Mouse (Mus musculus): ENCODE measurements around the gene Pop5. TPM values are rescaled to one million over a fixed set of nuclear protein-coding genes. Genes with fewer than 3 reads are reported as not detected.

Pop5 gene
- polyA plus RNA-seq, 1 experiment from 2014 or later = 161 TPM

GRCm38 (mm10) chr5:115235323-115235771 is 289 bp upstream of the Pop5 start:
- peak overlapping the region; percentile 51 for H3K4me3 ChIP-seq (replicated peaks; ENCODE audit: low read depth, low read length)
- peak overlapping the region; percentile 92 for H3K4me2 ChIP-seq (ENCODE audit: low read length)
- DNase-seq (ENCODE audit: low spot score) (peak; percentile 72), ATAC-seq (replicated peaks; ENCODE audit: low FRiP score, low read depth) (peak; percentile 44; the same call in 1 of the 2 replicates)
- TF ChIP-seq CTCF (IDR thresholded peaks at IDR 0.05; ENCODE audit: low read depth) = peak; percentile 5; the same call in 1 of the 2 replicates
- H3K9me3 ChIP-seq (replicated peaks; ENCODE audit: low read length) = no peaks in the 10 kb centered on the region
- under 1% methylated on average over 45 of the region's 45 CpGs for WGBS
- H3K27me3 ChIP-seq (ENCODE audit: insufficient read depth, low read length) = no peaks in the 10 kb centered on the region
- H3K4me1 ChIP-seq (replicated peaks; ENCODE audit: insufficient read depth, low read length) = peaks cover 6% of the 10 kb centered on the region; the same call in 1 of the 2 replicates
- H3K36me3 ChIP-seq (ENCODE audit: insufficient read depth, low read length) = peaks cover 4% of the 10 kb centered on the region
- H3K27ac ChIP-seq = peak overlapping the region; percentile 64; the same call in 1 of the 2 replicates
- peak overlapping the region; percentile 70 for H3K9ac ChIP-seq (ENCODE audit: low read depth, low read length)

GRCm38 (mm10) chr5:115237803-115238728 is 2.4 kb downstream of the Pop5 start:
- no peaks in the 10 kb centered on the region for H3K27me3 ChIP-seq (ENCODE audit: insufficient read depth, low read length)
- WGBS = under 1% methylated on average over 87 of the region's 88 CpGs
- peak; percentile 73; the same call in 1 of the 2 replicates for ATAC-seq (replicated peaks; ENCODE audit: low FRiP score, low read depth)

GRCm38 (mm10) chr5:115238729-115239195 is 3.1 kb downstream of the Pop5 start:
- DNase-seq (ENCODE audit: low spot score) = peak; percentile 47
- 5% methylated on average over 11 of the region's 11 CpGs for WGBS
- H3K27ac ChIP-seq = 0 out of 2 replicates have a peak overlapping the region, but pooled peaks have one; percentile 4
- H3K36me3 ChIP-seq (ENCODE audit: insufficient read depth, low read length) = peaks cover 33% of the 10 kb centered on the region
- H3K4me2 ChIP-seq (ENCODE audit: low read length) = peak overlapping the region; percentile 97
- H3K4me1 ChIP-seq (replicated peaks; ENCODE audit: insufficient read depth, low read length) = peaks cover 6% of the 10 kb centered on the region; the same call in 1 of the 2 replicates
- peak overlapping the region; percentile 78 for H3K9ac ChIP-seq (ENCODE audit: low read depth, low read length)
- no peaks in the 10 kb centered on the region for H3K9me3 ChIP-seq (replicated peaks; ENCODE audit: low read length)
- ATAC-seq (replicated peaks; ENCODE audit: low FRiP score, low read depth) = no peak
- H3K4me3 ChIP-seq (replicated peaks; ENCODE audit: low read depth, low read length) = peak overlapping the region; percentile 85
- no peak for TF ChIP-seq CTCF (IDR thresholded peaks at IDR 0.05; ENCODE audit: low read depth)
- H3K27me3 ChIP-seq (ENCODE audit: insufficient read depth, low read length) = no peaks in the 10 kb centered on the region

More at GRCm38 (mm10) chr5:115237803-115238728, 2.4 kb downstream of the Pop5 start:
- peak; percentile 94 for DNase-seq (ENCODE audit: low spot score)
- no peaks in the 10 kb centered on the region for H3K9me3 ChIP-seq (replicated peaks; ENCODE audit: low read length)
- no peak for TF ChIP-seq CTCF (IDR thresholded peaks at IDR 0.05; ENCODE audit: low read depth)
- peaks cover 26% of the 10 kb centered on the region for H3K36me3 ChIP-seq (ENCODE audit: insufficient read depth, low read length)
- H3K9ac ChIP-seq (ENCODE audit: low read depth, low read length) = peak overlapping the region; percentile 78
- peak overlapping the region; percentile 75 for H3K27ac ChIP-seq
- peak overlapping the region; percentile 97 for H3K4me2 ChIP-seq (ENCODE audit: low read length)
- peaks cover 6% of the 10 kb centered on the region; the same call in 1 of the 2 replicates for H3K4me1 ChIP-seq (replicated peaks; ENCODE audit: insufficient read depth, low read length)
- peak overlapping the region; percentile 85 for H3K4me3 ChIP-seq (replicated peaks; ENCODE audit: low read depth, low read length)

- no peak overlapping the region for H3K4me3 ChIP-seq (replicated peaks; ENCODE audit: low read depth, low read length)
- ATAC-seq (replicated peaks; ENCODE audit: low FRiP score, low read depth) (no peak), DNase-seq (ENCODE audit: low spot score) (no peak)
- peaks cover 6% of the 10 kb centered on the region; the same call in 1 of the 2 replicates for H3K4me1 ChIP-seq (replicated peaks; ENCODE audit: insufficient read depth, low read length)
- peaks cover 46% of the 10 kb centered on the region for H3K36me3 ChIP-seq (ENCODE audit: insufficient read depth, low read length)
- H3K9me3 ChIP-seq (replicated peaks; ENCODE audit: low read length) = no peaks in the 10 kb centered on the region
- no peak overlapping the region for H3K27ac ChIP-seq
- no peaks in the 10 kb centered on the region for H3K27me3 ChIP-seq (ENCODE audit: insufficient read depth, low read length)
- H3K4me2 ChIP-seq (ENCODE audit: low read length) = no peak overlapping the region
- no peak overlapping the region for H3K9ac ChIP-seq (ENCODE audit: low read depth, low read length)
- no peak for TF ChIP-seq CTCF (IDR thresholded peaks at IDR 0.05; ENCODE audit: low read depth)
- 79% methylated on average over 11 of the region's 11 CpGs for WGBS
Measured at GRCm38 (mm10) chr5:115240191-115240590, 4.6 kb downstream of the Pop5 start.

GRCm38 (mm10) chr5:115255472-115255871 is 19.8 kb downstream of the Pop5 start:
- Histone ChIP-seq H3K27ac (no peak overlapping the region), H3K27me3 (ENCODE audit: insufficient read depth, low read length) (no peaks in the 10 kb centered on the region), H3K9ac (ENCODE audit: low read depth, low read length) (no peak overlapping the region), H3K36me3 (ENCODE audit: insufficient read depth, low read length) (peaks cover 46% of the 10 kb centered on the region), H3K9me3 (replicated peaks; ENCODE audit: low read length) (no peaks in the 10 kb centered on the region), H3K4me1 (replicated peaks; ENCODE audit: insufficient read depth, low read length) (no peaks in the 10 kb centered on the region), H3K4me3 (replicated peaks; ENCODE audit: low read depth, low read length) (no peak overlapping the region), H3K4me2 (ENCODE audit: low read length) (no peak overlapping the region)
- WGBS = 90% methylated on average over 1 of the region's 1 CpGs
- DNase-seq (ENCODE audit: low spot score) = no peak
- TF ChIP-seq CTCF (IDR thresholded peaks at IDR 0.05; ENCODE audit: low read depth) = no peak
- no peak for ATAC-seq (replicated peaks; ENCODE audit: low FRiP score, low read depth)

- H3K4me1 ChIP-seq (replicated peaks; ENCODE audit: insufficient read depth, low read length) = no peaks in the 10 kb centered on the region
- no peaks in the 10 kb centered on the region for H3K9me3 ChIP-seq (replicated peaks; ENCODE audit: low read length)
- no peak overlapping the region for H3K4me2 ChIP-seq (ENCODE audit: low read length)
- no peak for TF ChIP-seq CTCF (IDR thresholded peaks at IDR 0.05; ENCODE audit: low read depth)
- no peak overlapping the region for H3K9ac ChIP-seq (ENCODE audit: low read depth, low read length)
- H3K36me3 ChIP-seq (ENCODE audit: insufficient read depth, low read length) = peaks cover 34% of the 10 kb centered on the region
- whole genome bisulfite sequencing = 86% methylated on average over 10 of the region's 10 CpGs
- no peaks in the 10 kb centered on the region for H3K27me3 ChIP-seq (ENCODE audit: insufficient read depth, low read length)
- DNase-seq (ENCODE audit: low spot score) = no peak
- ATAC-seq (replicated peaks; ENCODE audit: low FRiP score, low read depth) = no peak
- no peak overlapping the region for H3K4me3 ChIP-seq (replicated peaks; ENCODE audit: low read depth, low read length)
- H3K27ac ChIP-seq = no peak overlapping the region
Measured at GRCm38 (mm10) chr5:115256909-115257546, 21.4 kb downstream of the Pop5 start.

Measured in kidney, postnatal 0 days (tissue).